Mouse (Mus musculus) MEL (cell line): ENCODE measurements around the gene Hrh2. TPM values are rescaled to one million over a fixed set of nuclear protein-coding genes. Genes with fewer than 3 reads are reported as not detected.

Experiments used
- DNase-seq: peaks from one replicate; pipeline ENCODE4 v3.0.0; 2011; ENCODE audit warnings: low read depth, low spot score
- H3K27ac ChIP-seq: 2 replicates; pipeline ENCODE4 v1.5.1; 2012; ENCODE audit warnings: low read depth, mild to moderate bottlenecking, control low read depth, low read length, moderate library complexity; ENCODE audit not compliant: control insufficient read depth
- H3K27me3 ChIP-seq, 2 experiments: fragments of 150-350 bp in 1 of 2; sonication (generic) in 1 of 2; 2 replicates each; pipeline ENCODE4 v1.6.1; 2012; ENCODE audit warnings: low read length in 2 of 2, mild to moderate bottlenecking in 2 of 2, improper control_type of control experiment in 1 of 2, moderate library complexity in 1 of 2; ENCODE audit not compliant: insufficient read depth in 2 of 2, control insufficient read depth in 1 of 2
- H3K36me3 ChIP-seq, 2 experiments: 2 replicates each; pipeline ENCODE4 v1.6.1; 2012 to 2014; ENCODE audit warnings: low read length in 2 of 2, improper control_type of control experiment in 1 of 2, inconsistent platforms in 1 of 2, mild to moderate bottlenecking in 1 of 2; ENCODE audit not compliant: insufficient read depth in 2 of 2, control insufficient read depth in 1 of 2
- H3K4me1 ChIP-seq, 2 experiments: fragments of 150-350 bp in 1 of 2; sonication (generic) in 1 of 2; 2 replicates each; pipeline ENCODE4 v1.6.1; 2012; ENCODE audit warnings: low read length in 2 of 2, improper control_type of control experiment in 1 of 2, mild to moderate bottlenecking in 1 of 2; ENCODE audit not compliant: insufficient read depth in 2 of 2, control insufficient read depth in 1 of 2
- H3K4me3 ChIP-seq, 2 experiments: fragments of 150-350 bp in 1 of 2; sonication (generic) in 1 of 2; 2 replicates each; pipeline ENCODE4 v1.5.1; 2012; ENCODE audit warnings: low read depth in 2 of 2, low read length in 2 of 2, mild to moderate bottlenecking in 2 of 2, moderate library complexity in 2 of 2, control low read depth in 1 of 2, improper control_type of control experiment in 1 of 2; ENCODE audit not compliant: control insufficient read depth in 1 of 2, insufficient read depth in 1 of 2
- H3K79me2 ChIP-seq: 2 replicates; pipeline ENCODE4 v1.6.1; 2012; ENCODE audit warnings: mild to moderate bottlenecking, low read length, moderate library complexity; ENCODE audit not compliant: control insufficient read depth, poor library complexity, insufficient read depth
- H3K9ac ChIP-seq: 2 replicates; pipeline ENCODE4 v1.6.1; 2012; ENCODE audit warnings: low read depth, mild to moderate bottlenecking, control low read depth, low read length, moderate library complexity; ENCODE audit not compliant: control insufficient read depth, poor library complexity, severe bottlenecking
- H3K9me3 ChIP-seq: fragments of 150-350 bp; sonication (generic); replicated peaks from 2 replicates; pipeline ENCODE4 v1.6.1; 2012; ENCODE audit warnings: mild to moderate bottlenecking, low read length, improper control_type of control experiment, moderate library complexity; ENCODE audit not compliant: insufficient read depth
- BHLHE40 ChIP-seq: IDR thresholded peaks from 2 replicates; pipeline ENCODE4 v1.6.1; 2012; ENCODE audit warnings: low read depth, mild to moderate bottlenecking, inconsistent platforms, low read length, improper control_type of control experiment, borderline replicate concordance
- CTCF ChIP-seq, 3 experiments: IDR thresholded peaks in 2 of 3; conservative IDR thresholded peaks in 1 of 3; 2 replicates each; pipeline ENCODE4 v1.5.1; 2011 to 2012; ENCODE audit warnings: low read length in 3 of 3, low read depth in 2 of 3, mild to moderate bottlenecking in 2 of 3, improper control_type of control experiment in 1 of 3, inconsistent platforms in 1 of 3, mixed read lengths in 1 of 3, moderate library complexity in 1 of 3; ENCODE audit not compliant: control insufficient read depth in 1 of 3, insufficient read depth in 1 of 3, poor library complexity in 1 of 3, severe bottlenecking in 1 of 3
- E2F4 ChIP-seq: IDR thresholded peaks from 2 replicates; pipeline ENCODE4 v1.6.1; 2011; ENCODE audit warnings: low read depth, low read length, improper control_type of control experiment, borderline replicate concordance
- EP300 ChIP-seq, 2 experiments: IDR thresholded peaks; 2 replicates each; pipeline ENCODE4 v1.6.1; 2011; ENCODE audit warnings: improper control_type of control experiment in 2 of 2, low read length in 2 of 2, low read depth in 1 of 2, mild to moderate bottlenecking in 1 of 2
- GATA1 ChIP-seq: IDR thresholded peaks from 2 replicates; pipeline ENCODE4 v1.6.1; 2011; ENCODE audit warnings: low read depth, low read length, improper control_type of control experiment
- MAFK ChIP-seq: IDR thresholded peaks from 2 replicates; pipeline ENCODE4 v1.6.1; 2011; ENCODE audit warnings: low read depth, mild to moderate bottlenecking, low read length, improper control_type of control experiment, borderline replicate concordance
- MAX ChIP-seq: IDR thresholded peaks from 2 replicates; pipeline ENCODE4 v1.6.1; 2011; ENCODE audit warnings: low read length, improper control_type of control experiment
- MAZ ChIP-seq: IDR thresholded peaks from 2 replicates; pipeline ENCODE4 v1.6.1; 2012; ENCODE audit warnings: low read depth, mild to moderate bottlenecking, inconsistent platforms, low read length, improper control_type of control experiment
- MXI1 ChIP-seq: IDR thresholded peaks from 2 replicates; pipeline ENCODE4 v1.6.1; 2011; ENCODE audit warnings: mild to moderate bottlenecking, low read depth, low read length, improper control_type of control experiment
- NRF1 ChIP-seq: IDR thresholded peaks from 2 replicates; pipeline ENCODE4 v1.6.1; 2014; ENCODE audit warnings: low read depth, mild to moderate bottlenecking, inconsistent platforms, low read length, improper control_type of control experiment, moderate library complexity; ENCODE audit not compliant: poor library complexity, insufficient read depth, severe bottlenecking
- POLR2A ChIP-seq, 2 experiments: IDR thresholded peaks; 2 replicates each; pipeline ENCODE4 v1.6.1; 2011 to 2012; ENCODE audit warnings: low read length in 2 of 2, mild to moderate bottlenecking in 2 of 2, control low read depth in 1 of 2, improper control_type of control experiment in 1 of 2, low read depth in 1 of 2, moderate library complexity in 1 of 2; ENCODE audit not compliant: control insufficient read depth in 1 of 2, insufficient read depth in 1 of 2, poor library complexity in 1 of 2
- POLR2AphosphoS2 ChIP-seq: IDR thresholded peaks from 2 replicates; pipeline ENCODE4 v1.6.1; 2011; ENCODE audit warnings: low read length, improper control_type of control experiment
- POLR2AphosphoS5 ChIP-seq: IDR thresholded peaks from 2 replicates; pipeline ENCODE4 v1.6.1; 2012; ENCODE audit warnings: low read depth, borderline replicate concordance, mild to moderate bottlenecking, inconsistent platforms, low read length, moderate library complexity, mixed read lengths
- RAD21 ChIP-seq: IDR thresholded peaks from 2 replicates; pipeline ENCODE4 v1.6.1; 2011; ENCODE audit warnings: mild to moderate bottlenecking, low read depth, low read length, improper control_type of control experiment
- SIN3A ChIP-seq: IDR thresholded peaks from 2 replicates; pipeline ENCODE4 v1.6.1; 2012; ENCODE audit warnings: low read length, improper control_type of control experiment, inconsistent platforms
- SMC3 ChIP-seq: IDR thresholded peaks from 2 replicates; pipeline ENCODE4 v1.6.1; 2011; ENCODE audit warnings: low read depth, low read length, improper control_type of control experiment
- TCF12 ChIP-seq: IDR thresholded peaks from 2 replicates; pipeline ENCODE4 v1.6.1; 2014; ENCODE audit warnings: low read depth, mild to moderate bottlenecking, inconsistent platforms, low read length, improper control_type of control experiment, moderate library complexity
- USF1 ChIP-seq: IDR thresholded peaks from 2 replicates; pipeline ENCODE4 v1.6.1; 2014; ENCODE audit warnings: low read depth, mild to moderate bottlenecking, inconsistent platforms, low read length, improper control_type of control experiment, moderate library complexity
- USF2 ChIP-seq, 2 experiments: IDR thresholded peaks; 2 replicates each; pipeline ENCODE4 v1.6.1; 2011 to 2012; ENCODE audit warnings: improper control_type of control experiment in 2 of 2, low read length in 2 of 2, borderline replicate concordance in 1 of 2, inconsistent platforms in 1 of 2, low read depth in 1 of 2, mild to moderate bottlenecking in 1 of 2; ENCODE audit not compliant: insufficient read depth in 1 of 2
- ZC3H11A ChIP-seq: IDR thresholded peaks from 2 replicates; pipeline ENCODE4 v1.6.1; 2012; ENCODE audit warnings: low read depth, mild to moderate bottlenecking, inconsistent platforms, low read length, improper control_type of control experiment
- ZMIZ1 ChIP-seq: IDR thresholded peaks from 2 replicates; pipeline ENCODE4 v1.6.1; 2012; ENCODE audit warnings: low read depth, mild to moderate bottlenecking, inconsistent platforms, low read length, improper control_type of control experiment, moderate library complexity
- polyA plus RNA-seq, 2 experiments: library from polyadenylated mRNA; stranded (reverse) in 1 of 2; unstranded in 1 of 2; fragments of >175 nt in 1 of 2; fragments of >200 nt in 1 of 2; gene quantifications; 2 replicates each; pipeline versions ENCODE4 v1.2.1 to v1.2.4; 2012; ENCODE audit warnings: low replicate concordance in 2 of 2, low read depth in 1 of 2; ENCODE audit not compliant: insufficient read length in 2 of 2, insufficient read depth in 1 of 2, missing spikeins in 1 of 2
- total RNA-seq: library from RNA; depleted of rRNA; stranded (reverse); fragments of 300-350 nt; gene quantifications from 2 replicates; pipeline ENCODE4 v1.2.3, GENCODE M21; 2012

Hrh2 gene
- total and polyA plus RNA-seq, 3 experiments = 0.07 TPM; not detected in 2

DNA sequence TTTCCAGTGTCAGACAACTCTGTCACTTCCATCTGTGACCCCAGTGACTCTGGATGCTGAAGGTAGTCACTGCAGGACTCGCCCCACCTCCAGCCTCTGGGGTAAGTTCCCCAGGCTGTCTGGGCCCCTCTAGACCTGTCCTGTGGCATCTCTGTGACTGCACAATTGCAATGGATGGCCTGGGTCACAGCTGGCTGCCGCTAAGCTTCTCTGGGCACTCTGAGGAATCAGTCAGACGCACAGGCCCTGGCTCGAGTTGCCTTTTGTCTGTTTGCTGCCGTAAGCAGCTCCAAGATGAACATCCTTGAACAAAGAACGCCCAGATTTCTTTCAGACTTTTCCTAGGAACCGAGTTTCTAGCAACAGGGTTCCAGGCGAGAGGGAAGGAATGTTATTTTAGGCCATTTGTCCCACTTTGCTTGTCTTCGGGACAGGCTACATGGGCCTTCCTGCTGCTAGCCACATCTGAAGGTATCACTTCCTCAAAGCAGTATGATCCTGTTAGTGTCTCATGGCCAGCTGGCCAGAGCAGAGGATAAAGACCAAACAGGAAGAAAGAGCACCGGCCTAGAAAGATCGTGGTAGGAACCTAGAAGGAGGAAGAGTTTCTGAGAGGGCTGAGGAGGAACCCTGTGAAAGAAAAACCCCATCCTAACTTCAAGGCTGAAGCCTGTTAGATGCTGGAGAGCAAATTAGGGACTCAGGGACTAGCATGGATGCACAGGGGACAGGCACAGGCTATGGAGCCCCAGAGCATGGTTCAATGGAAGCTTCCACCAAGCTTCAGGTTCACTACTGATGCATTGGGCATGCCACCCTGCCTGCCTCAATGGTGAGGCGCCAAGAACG, 31.2 kb downstream of the Hrh2 start:
- Histone ChIP-seq H3K79me2 (no peaks in the 10 kb centered on the region), H3K9me3 (no peaks in the 10 kb centered on the region), H3K36me3 (peaks cover 0 to 5% of the 10 kb centered on the region in 2 experiments; a peak in 2 of 4 replicates), H3K9ac (no peak overlapping the region), H3K27ac (no peak overlapping the region), H3K27me3 (no peaks in the 10 kb centered on the region), H3K4me1 (peaks cover 0 to 15% of the 10 kb centered on the region in 2 experiments; a peak in 3 of 4 replicates), H3K4me3 (no peak overlapping the region)
- TF ChIP-seq BHLHE40 = no peak
- TF ChIP-seq ZMIZ1 = no peak
- TF ChIP-seq TCF12 = no peak
- no peak for TF ChIP-seq POLR2A (IDR thresholded peaks at IDR 0.05; ENCODE audit: control insufficient read depth in 1 of 2, insufficient read depth in 1 of 2, low read depth in 1 of 2, low read length in 2 of 2, poor library complexity in 1 of 2)
- no peak for TF ChIP-seq MAZ
- TF ChIP-seq E2F4 = no peak
- TF ChIP-seq POLR2AphosphoS2 = no peak
- TF ChIP-seq GATA1 = no peak
- TF ChIP-seq MAFK = no peak
- no peak for TF ChIP-seq POLR2AphosphoS5
- no peak for TF ChIP-seq RAD21
- no peak for TF ChIP-seq EP300 (IDR thresholded peaks at IDR 0.05; ENCODE audit: low read depth in 1 of 2, low read length in 2 of 2)
- TF ChIP-seq NRF1 = no peak
- TF ChIP-seq MXI1 = no peak
- no peak for TF ChIP-seq SIN3A
- DNase-seq = no peak

DNA sequence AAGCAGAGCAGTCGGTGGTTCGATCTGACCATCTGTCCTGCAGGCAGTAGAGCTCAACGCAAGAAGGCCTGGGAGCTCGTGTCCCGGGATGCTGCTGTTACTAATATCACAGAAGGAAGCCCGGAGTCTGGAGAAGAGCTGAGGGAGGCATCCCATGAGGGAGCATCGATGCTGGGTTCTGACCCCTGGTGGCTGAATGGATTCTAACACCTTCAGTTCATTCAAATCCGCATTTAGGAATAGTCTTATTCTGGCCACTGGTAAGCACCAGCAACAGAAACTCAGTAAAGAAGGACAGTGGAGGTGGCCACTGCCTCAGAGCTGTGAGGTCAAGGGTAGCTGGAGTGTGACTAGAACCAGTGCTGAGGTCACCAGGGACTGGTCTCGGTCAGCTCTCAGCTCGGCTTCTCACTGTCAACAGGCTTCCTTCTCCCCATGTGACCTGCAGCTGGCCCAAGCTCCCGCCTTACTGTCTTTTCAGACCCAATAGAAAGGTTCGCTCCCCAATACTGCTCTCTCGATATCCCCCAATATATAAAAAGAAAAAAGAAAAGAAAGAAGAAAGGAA, 36.1 kb downstream of the Hrh2 start:
- Histone ChIP-seq H3K27ac (no peak overlapping the region), H3K79me2 (no peaks in the 10 kb centered on the region), H3K4me1 (no peaks in the 10 kb centered on the region), H3K9ac (no peak overlapping the region), H3K4me3 (no peak overlapping the region), H3K9me3 (no peaks in the 10 kb centered on the region), H3K36me3 (no peaks in the 10 kb centered on the region), H3K27me3 (peaks cover 0 to 1% of the 10 kb centered on the region in 2 experiments; a peak in 1 of 4 replicates)
- TF ChIP-seq CTCF (IDR thresholded peaks at IDR 0.05 in 2 of 3, conservative IDR thresholded peaks at IDR 0.05 in 1 of 3; ENCODE audit: control insufficient read depth in 1 of 3, insufficient read depth in 1 of 3, low read depth in 2 of 3, low read length in 3 of 3, poor library complexity in 1 of 3, severe bottlenecking in 1 of 3) (peak; percentile 47 to 70 (median 54)), EP300 (IDR thresholded peaks at IDR 0.05; ENCODE audit: low read depth in 1 of 2, low read length in 2 of 2) (no peak), USF1 (no peak), E2F4 (no peak), RAD21 (peak; percentile 60), USF2 (IDR thresholded peaks at IDR 0.05; ENCODE audit: borderline replicate concordance in 1 of 2, insufficient read depth in 1 of 2, low read depth in 1 of 2, low read length in 2 of 2) (no peak), MAX (no peak), ZC3H11A (peak; percentile 54), SMC3 (peak; percentile 90)
- peak; percentile 42 for DNase-seq
